Mouse (Mus musculus) neural tube, embryonic 11.5 days (tissue): Measurements from ENCODE around the gene Gm10198. TPM values are rescaled to one million over a fixed set of nuclear protein-coding genes. Genes with fewer than 3 reads are reported as not detected.

Experiments
- ATAC-seq: fragments of 200-750 bp; cut with Nextera tagmentation; 2 replicates; pipeline ENCODE4 v1.8.0; 2017; ENCODE audit warnings: moderate number of reproducible peaks, mild to moderate bottlenecking, moderate TSS enrichment, moderate library complexity; ENCODE audit not compliant: insufficient read depth, low FRiP score, low TSS enrichment
- DNase-seq: peaks from one replicate; pipeline ENCODE4 v3.0.0-alpha.2; 2015; ENCODE audit warnings: low spot score
- H3K27ac ChIP-seq: fragments of 300-500 bp; sonication (generic); 2 replicates; pipeline ENCODE4 v1.5.1; 2014; ENCODE audit warnings: low read depth, mild to moderate bottlenecking, low read length
- H3K27me3 ChIP-seq: fragments of 300-500 bp; sonication (generic); 2 replicates; pipeline ENCODE4 v1.6.1; 2014; ENCODE audit warnings: mild to moderate bottlenecking, low read length, mixed read lengths; ENCODE audit not compliant: control insufficient read depth, insufficient read depth
- H3K36me3 ChIP-seq: fragments of 300-500 bp; sonication (generic); 2 replicates; pipeline ENCODE4 v1.6.1; 2014; ENCODE audit warnings: mild to moderate bottlenecking, low read length, moderate library complexity, mixed read lengths; ENCODE audit not compliant: control insufficient read depth, insufficient read depth
- H3K4me1 ChIP-seq: fragments of 300-500 bp; sonication (generic); 2 replicates; pipeline ENCODE4 v1.6.1; 2014; ENCODE audit warnings: low read length, mixed read lengths; ENCODE audit not compliant: control insufficient read depth, insufficient read depth
- H3K4me2 ChIP-seq: fragments of 300-500 bp; sonication (generic); 2 replicates; pipeline ENCODE4 v1.6.1; 2014; ENCODE audit warnings: low read depth, mild to moderate bottlenecking, moderate library complexity
- H3K4me3 ChIP-seq: fragments of 300-500 bp; sonication (generic); 2 replicates; pipeline ENCODE4 v1.5.1; 2014; ENCODE audit warnings: low read depth, low read length
- H3K9ac ChIP-seq: fragments of 300-500 bp; sonication (generic); 2 replicates; pipeline ENCODE4 v1.6.1; 2014; ENCODE audit warnings: mild to moderate bottlenecking, low read length
- H3K9me3 ChIP-seq: fragments of 300-500 bp; sonication (generic); 2 replicates; pipeline ENCODE4 v1.6.1; 2016; ENCODE audit warnings: low read length; ENCODE audit not compliant: control insufficient read depth
- WGBS: fragments of 180-500 bp; shearing (Covaris S2); extraction: QIAGEN DNeasy Blood & Tissue Kit; methylation state at CpG from one replicate; pipeline ENCODE4 v1.1.7; 2014; 5-methylcytosine and 5-hydroxymethylcytosine counted together
- polyA plus RNA-seq: library from polyadenylated mRNA; unstranded; fragments of >200 nt; fragmentation: Nextera tagmentation; extraction: Ambion mirVana; gene quantifications from 2 replicates; pipeline ENCODE4 v1.2.1, GENCODE M21; 2014

Gm10198 gene
- not detected in 2 replicates for polyA plus RNA-seq

DNA sequence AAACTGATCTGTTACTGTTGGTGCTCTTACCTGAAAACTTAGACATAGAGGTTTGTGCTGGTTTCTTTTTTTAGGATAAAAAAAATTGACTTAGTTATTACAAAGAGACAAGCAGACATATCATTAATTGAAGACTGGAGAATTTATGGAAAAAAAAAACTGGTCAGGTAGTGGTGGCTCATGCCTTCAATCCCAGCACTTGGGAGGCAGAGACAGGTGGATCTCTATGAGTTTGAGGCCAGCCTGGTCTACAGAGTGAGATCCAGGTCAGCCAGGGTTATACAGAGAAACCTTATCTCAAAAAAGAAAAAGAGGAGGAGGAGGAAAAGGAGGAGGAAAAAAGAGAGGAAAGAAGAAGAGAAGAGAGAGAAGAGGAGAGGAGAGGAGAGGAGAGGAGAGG is at the start of gene Gm10198:
Gene Gm10198, plus strand, starts transcription at position 301 of the 400 bp plus-strand sequence.
- H3K4me2 ChIP-seq: no peak within 1 kb of the TSS
- no peaks in the 10 kb centered on the region for H3K27me3 ChIP-seq
- no peak within 1 kb of the TSS for H3K4me3 ChIP-seq
- no peaks in the 10 kb centered on the region for H3K36me3 ChIP-seq
- H3K9ac ChIP-seq: no peak within 1 kb of the TSS
- no peak for DNase-seq
- H3K27ac ChIP-seq: no peak within 1 kb of the TSS
- no peaks in the 10 kb centered on the region for H3K9me3 ChIP-seq
- ATAC-seq: no peak
- H3K4me1 ChIP-seq: no peaks in the 10 kb centered on the region

DNA sequence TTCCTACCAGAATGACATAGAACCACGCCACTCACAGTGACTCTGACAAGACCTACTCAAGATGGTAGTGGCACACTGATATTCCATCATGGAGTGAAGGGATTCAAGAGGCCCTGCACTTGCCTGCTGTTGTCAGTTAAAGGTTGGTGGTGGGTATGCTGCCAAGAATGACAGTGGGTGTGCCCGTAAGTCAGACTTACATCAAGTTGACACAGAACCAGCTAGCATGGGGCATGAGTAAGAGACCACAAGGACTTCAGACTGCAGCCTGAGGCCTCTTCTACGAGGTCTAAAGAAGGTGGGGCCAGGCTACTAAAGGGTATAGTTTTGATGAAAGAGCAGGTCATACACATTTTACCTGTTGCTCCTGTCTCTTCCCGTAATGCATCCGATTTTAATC is 47.3 kb upstream of the Gm10198 start:
- WGBS: 85% methylated on average over 5 of the region's 5 CpGs
- no peak for ATAC-seq
- H3K27me3 ChIP-seq: no peaks in the 10 kb centered on the region
- H3K9me3 ChIP-seq: no peaks in the 10 kb centered on the region
- H3K27ac ChIP-seq: no peak overlapping the region
- no peak overlapping the region for H3K4me3 ChIP-seq
- H3K9ac ChIP-seq: no peak overlapping the region
- no peaks in the 10 kb centered on the region for H3K36me3 ChIP-seq
- no peak for DNase-seq
- no peaks in the 10 kb centered on the region for H3K4me1 ChIP-seq
- no peak overlapping the region for H3K4me2 ChIP-seq

- no peak for ATAC-seq
- no peak overlapping the region for H3K4me2 ChIP-seq
- no peaks in the 10 kb centered on the region for H3K4me1 ChIP-seq
- 88% methylated on average over 7 of the region's 7 CpGs for WGBS
- H3K27me3 ChIP-seq: no peaks in the 10 kb centered on the region
- no peaks in the 10 kb centered on the region for H3K36me3 ChIP-seq
- H3K27ac ChIP-seq: no peak overlapping the region
- H3K4me3 ChIP-seq: no peak overlapping the region
- DNase-seq: no peak
- H3K9me3 ChIP-seq: 0 out of 2 replicates have a peak, but pooled peaks cover 2% of the 10 kb centered on the region
- no peak overlapping the region for H3K9ac ChIP-seq
Observed at GRCm38 (mm10) chr13:111552769-111553168, 39.8 kb upstream of the Gm10198 start.

- H3K27me3 ChIP-seq: no peaks in the 10 kb centered on the region
- DNase-seq: no peak
- H3K4me3 ChIP-seq: no peak overlapping the region
- no peak overlapping the region for H3K9ac ChIP-seq
- 0 out of 2 replicates have a peak, but pooled peaks cover 2% of the 10 kb centered on the region for H3K9me3 ChIP-seq
- no peaks in the 10 kb centered on the region for H3K4me1 ChIP-seq
- H3K36me3 ChIP-seq: no peaks in the 10 kb centered on the region
- no peak overlapping the region for H3K27ac ChIP-seq
- 90% methylated on average over 7 of the region's 7 CpGs for WGBS
- no peak for ATAC-seq
- no peak overlapping the region for H3K4me2 ChIP-seq
Observed at GRCm38 (mm10) chr13:111553182-111553581, 39.4 kb upstream of the Gm10198 start.

- 76% methylated on average over 8 of the region's 8 CpGs for WGBS
- ATAC-seq: no peak
- no peaks in the 10 kb centered on the region for H3K4me1 ChIP-seq
Observed at GRCm38 (mm10) chr13:111553941-111554340, 38.6 kb upstream of the Gm10198 start.

GRCm38 (mm10) chr13:111555333-111555732 is 37.3 kb upstream of the Gm10198 start:
- no peak overlapping the region for H3K4me2 ChIP-seq
- H3K9ac ChIP-seq: no peak overlapping the region
- H3K27ac ChIP-seq: no peak overlapping the region
- no peaks in the 10 kb centered on the region for H3K4me1 ChIP-seq
- 37% methylated on average over 8 of the region's 8 CpGs for WGBS
- DNase-seq (peak; percentile 16), ATAC-seq (no peak)
- no peaks in the 10 kb centered on the region for H3K36me3 ChIP-seq
- H3K9me3 ChIP-seq: 0 out of 2 replicates have a peak, but pooled peaks cover 2% of the 10 kb centered on the region
- H3K27me3 ChIP-seq: no peaks in the 10 kb centered on the region
- H3K4me3 ChIP-seq: no peak overlapping the region

More at GRCm38 (mm10) chr13:111553941-111554340, 38.6 kb upstream of the Gm10198 start:
- Histone ChIP-seq H3K27me3 (no peaks in the 10 kb centered on the region), H3K36me3 (no peaks in the 10 kb centered on the region), H3K9me3 (0 out of 2 replicates have a peak, but pooled peaks cover 2% of the 10 kb centered on the region), H3K9ac (no peak overlapping the region), H3K4me2 (no peak overlapping the region), H3K4me3 (no peak overlapping the region), H3K27ac (no peak overlapping the region)
- no peak for DNase-seq

- ATAC-seq (no peak), DNase-seq (no peak)
- H3K4me2 ChIP-seq: no peak overlapping the region
- H3K9ac ChIP-seq: no peak overlapping the region
- 82% methylated on average over 4 of the region's 4 CpGs for WGBS
- no peaks in the 10 kb centered on the region for H3K4me1 ChIP-seq
- H3K27ac ChIP-seq: no peak overlapping the region
- no peaks in the 10 kb centered on the region for H3K36me3 ChIP-seq
- no peak overlapping the region for H3K4me3 ChIP-seq
- H3K27me3 ChIP-seq: no peaks in the 10 kb centered on the region
- H3K9me3 ChIP-seq: no peaks in the 10 kb centered on the region
Observed at GRCm38 (mm10) chr13:111556375-111556774, 36.2 kb upstream of the Gm10198 start.

DNA sequence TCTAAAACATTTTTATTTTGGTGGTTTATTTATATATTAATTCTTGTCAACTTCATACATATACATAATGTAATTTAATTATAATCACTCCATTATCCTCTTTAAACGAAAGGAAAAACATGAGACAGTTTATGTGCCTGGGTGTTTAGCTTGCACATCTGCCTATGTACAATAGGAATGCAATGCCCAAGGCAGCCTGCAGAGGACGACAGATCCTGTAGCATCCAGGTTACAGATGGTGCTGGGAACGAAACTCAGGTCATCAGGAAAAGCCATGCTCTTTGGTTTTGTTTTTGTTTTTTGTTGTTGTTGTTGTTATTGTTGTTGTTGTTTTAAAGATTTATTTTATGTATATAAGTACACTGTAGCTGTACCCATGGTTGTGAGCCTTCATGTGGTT is 32.4 kb upstream of the Gm10198 start:
- Histone ChIP-seq H3K9ac (no peak overlapping the region), H3K4me2 (no peak overlapping the region), H3K27ac (no peak overlapping the region), H3K4me1 (no peaks in the 10 kb centered on the region), H3K27me3 (no peaks in the 10 kb centered on the region), H3K4me3 (no peak overlapping the region), H3K36me3 (no peaks in the 10 kb centered on the region), H3K9me3 (0 out of 2 replicates have a peak, but pooled peaks cover 2% of the 10 kb centered on the region)
- 87% methylated on average over 3 of the region's 3 CpGs for WGBS
- DNase-seq: no peak
- ATAC-seq: no peak

DNA sequence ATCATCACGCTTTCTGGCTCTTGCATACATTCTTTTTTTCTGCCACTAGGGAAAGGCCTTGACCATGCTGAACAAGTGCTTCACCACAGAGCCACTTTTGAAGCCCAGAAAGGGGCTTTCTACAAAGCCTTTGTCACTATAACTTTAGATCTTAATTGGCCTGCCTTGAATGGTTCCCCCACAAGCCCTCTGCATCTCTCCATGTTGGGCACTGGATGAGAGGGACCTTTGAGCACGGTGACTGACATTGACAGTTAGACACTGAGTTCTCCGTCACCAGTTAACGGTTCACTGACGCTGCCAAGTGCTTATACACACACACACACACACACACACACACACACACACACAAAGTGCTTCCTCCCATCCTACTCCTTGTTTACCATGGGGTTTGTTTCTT is 30.0 kb upstream of the Gm10198 start:
- no peak overlapping the region for H3K4me2 ChIP-seq
- H3K9ac ChIP-seq: no peak overlapping the region
- ATAC-seq (no peak), DNase-seq (no peak)
- 0 out of 2 replicates have a peak, but pooled peaks cover 2% of the 10 kb centered on the region for H3K9me3 ChIP-seq
- WGBS: 82% methylated on average over 5 of the region's 5 CpGs
- H3K36me3 ChIP-seq: no peaks in the 10 kb centered on the region
- H3K27me3 ChIP-seq: no peaks in the 10 kb centered on the region
- H3K27ac ChIP-seq: no peak overlapping the region
- no peak overlapping the region for H3K4me3 ChIP-seq
- no peaks in the 10 kb centered on the region for H3K4me1 ChIP-seq
